In the genomic region with DNA sequence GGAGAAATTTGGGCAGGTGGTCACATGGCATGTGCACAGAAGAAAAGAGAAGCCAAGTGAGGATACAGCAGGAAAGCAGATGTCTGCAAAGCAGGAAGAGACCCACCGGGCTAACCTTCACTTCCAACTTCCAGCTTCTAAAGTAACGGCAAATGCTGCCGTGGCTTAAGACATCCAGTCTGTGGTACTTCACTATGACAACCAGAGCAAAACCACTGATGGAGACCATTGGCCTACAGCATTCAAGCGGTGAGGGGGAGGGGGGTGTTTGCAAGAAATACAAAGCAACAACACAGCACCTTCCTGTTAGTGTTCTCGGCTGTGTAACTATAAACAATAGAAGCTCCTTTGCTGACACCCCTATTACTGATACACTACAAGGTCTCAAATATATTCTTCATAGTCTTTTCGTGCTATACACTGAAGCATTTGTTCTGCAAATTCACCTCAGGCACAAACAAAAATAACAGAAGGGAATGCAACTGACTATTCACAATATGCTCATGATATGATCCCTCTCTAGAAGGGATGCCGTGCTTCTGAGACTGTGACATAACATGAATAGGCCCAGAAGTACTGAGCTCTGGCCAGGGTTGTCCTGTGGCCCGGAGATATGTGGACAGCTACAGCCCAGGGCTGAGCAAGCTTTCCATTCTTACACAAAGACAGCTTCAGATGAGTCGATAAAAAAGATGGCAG, we compare ENCODE assay signal across 26 mouse cellular contexts.
A peak's percentile ranks its signal among the peaks of the same experiment; 100 is the strongest.
DNase-seq lines count a peak whose midpoint lies in the region; ATAC-seq and TF ChIP-seq lines count a peak whose summit lies in the region.
"Had no signal": no experiment of that assay in that cellular context is flagged by ENCODE, and none has a peak within 500 bp of the region (broad histone marks: within the 10 kb centered on the region; RNA-seq: fewer than 3 reads in every experiment).

No protein-coding gene starts in this region.

- ATAC-seq in forebrain, embryonic 13.5 days: peak; percentile 70
- peak; percentile 70; the same call in 1 of the 2 replicates for ATAC-seq in hindbrain, embryonic 16.5 days
- ATAC-seq in hindbrain, embryonic 13.5 days (ENCODE audit: low FRiP score): no peak
- no peak for ATAC-seq in midbrain, embryonic 11.5 days (ENCODE audit: low FRiP score)
- peak; percentile 52; the same call in 1 of the 2 replicates for ATAC-seq in midbrain, postnatal 0 days (ENCODE audit: low FRiP score)
- ATAC-seq: inflammation-experienced regulatory T-cells, adult 6 months had no signal

- H3K36me3 ChIP-seq in forebrain, embryonic 13.5 days (ENCODE audit: poor library complexity, severe bottlenecking): no peaks in the 10 kb centered on the region
- H3K36me3 ChIP-seq in forebrain, embryonic 10.5 days (replicated peaks): no peaks in the 10 kb centered on the region
- no peaks in the 10 kb centered on the region for H3K36me3 ChIP-seq in hindbrain, embryonic 16.5 days (ENCODE audit: control insufficient read depth, insufficient read depth, low read length)
- H3K36me3 ChIP-seq in hindbrain, embryonic 13.5 days: no peaks in the 10 kb centered on the region
- H3K36me3 ChIP-seq in midbrain, embryonic 11.5 days (ENCODE audit: control insufficient read depth, insufficient read depth, low read length): no peaks in the 10 kb centered on the region
- H3K36me3 ChIP-seq in midbrain, embryonic 10.5 days: no peaks in the 10 kb centered on the region
- H3K36me3 ChIP-seq in midbrain, postnatal 0 days (ENCODE audit: insufficient read depth, low read length): no peaks in the 10 kb centered on the region
- H3K36me3 ChIP-seq in thymus, adult 2 months (ENCODE audit: control insufficient read depth, insufficient read depth, low read length): no peaks in the 10 kb centered on the region
- H3K36me3 ChIP-seq: G1E; heart, embryonic 13.5 days; neural tube, embryonic 15.5 days had no signal

- 67% methylated on average over 9 of the region's 9 CpGs for WGBS in forebrain, embryonic 13.5 days
- 86% methylated on average over 9 of the region's 9 CpGs for WGBS in forebrain, embryonic 10.5 days
- WGBS in hindbrain, embryonic 16.5 days: 64% methylated on average over 9 of the region's 9 CpGs
- WGBS in hindbrain, embryonic 13.5 days: 74% methylated on average over 9 of the region's 9 CpGs
- WGBS in midbrain, embryonic 11.5 days: 82% methylated on average over 9 of the region's 9 CpGs
- 86% methylated on average over 9 of the region's 9 CpGs for WGBS in midbrain, embryonic 10.5 days
- 61% methylated on average over 9 of the region's 9 CpGs for WGBS in midbrain, postnatal 0 days
- 81% methylated on average over 9 of the region's 9 CpGs for WGBS in thymus, adult 2 months

- TF ChIP-seq CTCF in midbrain, postnatal 0 days (IDR thresholded peaks at IDR 0.05): no peak
- TF ChIP-seq CTCF in thymus, adult 2 months (IDR thresholded peaks at IDR 0.05; ENCODE audit: borderline replicate concordance, control insufficient read depth, extremely low read depth, insufficient read depth, low read length, poor library complexity): no peak

- no peaks in the 10 kb centered on the region for H3K9me3 ChIP-seq in forebrain, embryonic 13.5 days (replicated peaks)
- no peaks in the 10 kb centered on the region for H3K9me3 ChIP-seq in forebrain, embryonic 10.5 days
- no peaks in the 10 kb centered on the region for H3K9me3 ChIP-seq in hindbrain, embryonic 16.5 days (ENCODE audit: control insufficient read depth, low read length)
- H3K9me3 ChIP-seq in hindbrain, embryonic 13.5 days: no peaks in the 10 kb centered on the region
- no peaks in the 10 kb centered on the region for H3K9me3 ChIP-seq in midbrain, embryonic 11.5 days (ENCODE audit: control insufficient read depth, low read length)
- H3K9me3 ChIP-seq in midbrain, embryonic 10.5 days (replicated peaks): no peaks in the 10 kb centered on the region
- no peaks in the 10 kb centered on the region for H3K9me3 ChIP-seq in midbrain, postnatal 0 days (ENCODE audit: low read length)
- H3K9me3 ChIP-seq: G1E; heart, embryonic 13.5 days; neural tube, embryonic 15.5 days had no signal

- H3K27me3 ChIP-seq in forebrain, embryonic 13.5 days: no peaks in the 10 kb centered on the region
- no peaks in the 10 kb centered on the region for H3K27me3 ChIP-seq in forebrain, embryonic 10.5 days (ENCODE audit: poor library complexity, severe bottlenecking)
- no peaks in the 10 kb centered on the region for H3K27me3 ChIP-seq in hindbrain, embryonic 16.5 days (replicated peaks; ENCODE audit: control insufficient read depth, insufficient read depth, low read length)
- no peaks in the 10 kb centered on the region for H3K27me3 ChIP-seq in hindbrain, embryonic 13.5 days
- H3K27me3 ChIP-seq in midbrain, embryonic 11.5 days (ENCODE audit: control insufficient read depth, insufficient read depth, low read length): no peaks in the 10 kb centered on the region
- no peaks in the 10 kb centered on the region for H3K27me3 ChIP-seq in midbrain, embryonic 10.5 days (ENCODE audit: low read depth, poor library complexity, severe bottlenecking)
- no peaks in the 10 kb centered on the region for H3K27me3 ChIP-seq in midbrain, postnatal 0 days (ENCODE audit: insufficient read depth, low read length)
- no peaks in the 10 kb centered on the region for H3K27me3 ChIP-seq in thymus, adult 2 months (ENCODE audit: control insufficient read depth, insufficient read depth, low read length)
- H3K27me3 ChIP-seq: heart, embryonic 13.5 days; neural tube, embryonic 15.5 days had no signal

- no peak overlapping the region for H3K9ac ChIP-seq in forebrain, embryonic 13.5 days
- H3K9ac ChIP-seq in hindbrain, embryonic 16.5 days (ENCODE audit: low read depth, low read length): no peak overlapping the region
- H3K9ac ChIP-seq in hindbrain, embryonic 13.5 days: no peak overlapping the region
- no peak overlapping the region for H3K9ac ChIP-seq in midbrain, embryonic 11.5 days (ENCODE audit: low read length)
- no peak overlapping the region for H3K9ac ChIP-seq in midbrain, postnatal 0 days (replicated peaks; ENCODE audit: low read length, poor library complexity, severe bottlenecking)
- H3K9ac ChIP-seq: heart, embryonic 13.5 days; liver, embryonic 14.5 days; neural tube, embryonic 15.5 days had no signal

- no peak for DNase-seq in forebrain, embryonic 10.5 days (ENCODE audit: extremely low spot score, low spot score)
- DNase-seq in midbrain, embryonic 11.5 days (ENCODE audit: low spot score, missing footprints): peak; percentile 70
- DNase-seq in midbrain, embryonic 10.5 days (ENCODE audit: low spot score): no peak
- DNase-seq in midbrain, postnatal 0 days (ENCODE audit: low spot score): peak; percentile 28
- DNase-seq in thymus, adult 2 months: no peak
- DNase-seq: adrenal gland, postnatal 10 days; cerebellum, adult 11-12 months; cerebellum, adult 9-11 months; gastrocnemius, adult 2 months; heart, postnatal 10 days; kidney, adult 11 months; kidney, postnatal 14 days; liver; lung, adult 2 months; lung, postnatal 10 days; retina, postnatal 1 day had no signal

- H3K4me2 ChIP-seq in forebrain, embryonic 13.5 days: no peak overlapping the region
- no peak overlapping the region for H3K4me2 ChIP-seq in hindbrain, embryonic 16.5 days (ENCODE audit: low read length)
- H3K4me2 ChIP-seq in hindbrain, embryonic 13.5 days: no peak overlapping the region
- no peak overlapping the region for H3K4me2 ChIP-seq in midbrain, embryonic 11.5 days
- H3K4me2 ChIP-seq in midbrain, postnatal 0 days (ENCODE audit: low read depth, low read length, poor library complexity, severe bottlenecking): no peak overlapping the region
- H3K4me2 ChIP-seq: heart, embryonic 13.5 days; neural tube, embryonic 15.5 days had no signal

- H3K4me3 ChIP-seq in forebrain, embryonic 13.5 days: no peak overlapping the region
- no peak overlapping the region for H3K4me3 ChIP-seq in forebrain, embryonic 10.5 days
- no peak overlapping the region for H3K4me3 ChIP-seq in hindbrain, embryonic 16.5 days (ENCODE audit: low read length)
- no peak overlapping the region for H3K4me3 ChIP-seq in hindbrain, embryonic 13.5 days
- no peak overlapping the region for H3K4me3 ChIP-seq in midbrain, embryonic 11.5 days (ENCODE audit: low read depth, low read length)
- no peak overlapping the region for H3K4me3 ChIP-seq in midbrain, embryonic 10.5 days
- no peak overlapping the region for H3K4me3 ChIP-seq in midbrain, postnatal 0 days (ENCODE audit: low read depth, low read length)
- no peak overlapping the region for H3K4me3 ChIP-seq in thymus, adult 2 months (ENCODE audit: control insufficient read depth, insufficient read depth, low read length)
- H3K4me3 ChIP-seq: erythroblast, embryonic 14.5 days; gastrocnemius, adult 2 months; heart, embryonic 13.5 days; neural tube, embryonic 15.5 days had no signal

- peaks cover 12% of the 10 kb centered on the region for H3K4me1 ChIP-seq in forebrain, embryonic 13.5 days
- H3K4me1 ChIP-seq in forebrain, embryonic 10.5 days: no peaks in the 10 kb centered on the region
- H3K4me1 ChIP-seq in hindbrain, embryonic 16.5 days (ENCODE audit: control insufficient read depth, insufficient read depth, low read depth, low read length): no peaks in the 10 kb centered on the region; the same call in 1 of the 2 replicates
- H3K4me1 ChIP-seq in hindbrain, embryonic 13.5 days (replicated peaks): peaks cover 15% of the 10 kb centered on the region
- no peaks in the 10 kb centered on the region for H3K4me1 ChIP-seq in midbrain, embryonic 11.5 days (ENCODE audit: control insufficient read depth, insufficient read depth, low read length)
- H3K4me1 ChIP-seq in midbrain, embryonic 10.5 days: no peaks in the 10 kb centered on the region
- no peaks in the 10 kb centered on the region for H3K4me1 ChIP-seq in midbrain, postnatal 0 days (ENCODE audit: insufficient read depth, low read length)
- no peaks in the 10 kb centered on the region for H3K4me1 ChIP-seq in thymus, adult 2 months (replicated peaks; ENCODE audit: control insufficient read depth, insufficient read depth, low read length)
- H3K4me1 ChIP-seq: neural tube, embryonic 15.5 days had no signal

- TF ChIP-seq POLR2A in thymus, adult 2 months (IDR thresholded peaks at IDR 0.05; ENCODE audit: control insufficient read depth, extremely low read depth, insufficient read depth, low read length, poor library complexity): no peak

- H3K27ac ChIP-seq in forebrain, embryonic 13.5 days: no peak overlapping the region
- no peak overlapping the region for H3K27ac ChIP-seq in forebrain, embryonic 10.5 days
- H3K27ac ChIP-seq in hindbrain, embryonic 16.5 days (ENCODE audit: low read depth, low read length): 0 out of 2 replicates have a peak overlapping the region, but pooled peaks have one; percentile 13
- no peak overlapping the region for H3K27ac ChIP-seq in hindbrain, embryonic 13.5 days
- H3K27ac ChIP-seq in midbrain, embryonic 11.5 days (ENCODE audit: low read depth, low read length): no peak overlapping the region
- H3K27ac ChIP-seq in midbrain, embryonic 10.5 days (replicated peaks): no peak overlapping the region
- H3K27ac ChIP-seq in midbrain, postnatal 0 days (ENCODE audit: low read depth, low read length): no peak overlapping the region
- H3K27ac ChIP-seq in thymus, adult 2 months (ENCODE audit: control insufficient read depth, insufficient read depth, low read length): no peak overlapping the region
- H3K27ac ChIP-seq: gastrocnemius, adult 2 months; heart, embryonic 13.5 days; liver, embryonic 14.5 days; macrophage; neural tube, embryonic 15.5 days had no signal

Comparison
In these comparisons a context has a peak if more than half of its experiments do, and no peak if none do; other contexts are left out.
1. ATAC-seq: peak in forebrain, embryonic 13.5 days (single experiment), hindbrain, embryonic 16.5 days (single experiment) and midbrain, postnatal 0 days (single experiment); none in hindbrain, embryonic 13.5 days (single experiment) and midbrain, embryonic 11.5 days (single experiment).
2. DNase-seq: peak in midbrain, embryonic 11.5 days (single experiment) and midbrain, postnatal 0 days (single experiment); none in forebrain, embryonic 10.5 days (single experiment), midbrain, embryonic 10.5 days (single experiment) and thymus, adult 2 months (single experiment).